Mouse (Mus musculus): Measurements from ENCODE around the gene Stx8. TPM values are rescaled to one million over a fixed set of nuclear protein-coding genes. Genes with fewer than 3 reads are reported as not detected.

Stx8 gene
- polyA plus RNA-seq, 1 experiment from 2014 or later, result 43.7 TPM

- WGBS, result 77% methylated on average over 3 of the region's 3 CpGs
- no peak overlapping the region for H3K4me3 ChIP-seq
- no peaks in the 10 kb centered on the region for H3K36me3 ChIP-seq
- H3K27me3 ChIP-seq (ENCODE audit: low read depth, poor library complexity, severe bottlenecking), result no peaks in the 10 kb centered on the region
- no peak overlapping the region for H3K27ac ChIP-seq
- peaks cover 3% of the 10 kb centered on the region; the same call in 1 of the 2 replicates for H3K4me1 ChIP-seq
- H3K9me3 ChIP-seq (replicated peaks), result no peaks in the 10 kb centered on the region
- no peak for DNase-seq (ENCODE audit: low spot score)
These were observed 17.8 kb upstream of the Stx8 start for GRCm38 (mm10) chr11:67948229-67948628.

- Histone ChIP-seq H3K27me3 (ENCODE audit: low read depth, poor library complexity, severe bottlenecking) (no peaks in the 10 kb centered on the region), H3K36me3 (no peaks in the 10 kb centered on the region), H3K27ac (no peak overlapping the region), H3K4me1 (peaks cover 3% of the 10 kb centered on the region; the same call in 1 of the 2 replicates), H3K9me3 (replicated peaks) (no peaks in the 10 kb centered on the region), H3K4me3 (no peak overlapping the region)
- WGBS, result 91% methylated on average over 9 of the region's 9 CpGs
- DNase-seq (ENCODE audit: low spot score), result no peak
These were observed 16.5 kb upstream of the Stx8 start for GRCm38 (mm10) chr11:67949475-67949874.

DNA sequence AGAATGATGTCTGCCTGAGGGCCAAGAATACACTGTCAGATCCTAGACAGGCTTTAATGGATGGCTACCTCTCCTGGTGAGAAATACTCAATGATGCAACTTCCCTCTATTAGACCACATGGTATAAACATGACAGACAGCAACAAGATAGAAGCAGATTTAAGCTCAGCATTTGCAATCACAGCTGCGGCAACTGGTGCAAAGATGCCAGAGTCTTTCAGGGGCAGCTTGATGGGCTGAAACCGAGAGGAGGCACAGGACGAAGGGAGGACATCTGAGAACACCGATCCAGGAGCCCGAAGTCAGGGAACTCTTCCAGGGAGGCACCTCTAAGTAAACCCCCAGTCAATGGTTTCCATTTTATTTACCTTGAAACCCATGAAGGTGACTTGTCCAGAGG is 12.4 kb upstream of the Stx8 start:
- Histone ChIP-seq H3K27me3 (ENCODE audit: low read depth, poor library complexity, severe bottlenecking) (no peaks in the 10 kb centered on the region), H3K27ac (no peak overlapping the region), H3K9me3 (replicated peaks) (no peaks in the 10 kb centered on the region), H3K4me1 (no peaks in the 10 kb centered on the region), H3K4me3 (no peak overlapping the region), H3K36me3 (no peaks in the 10 kb centered on the region)
- WGBS, result 84% methylated on average over 5 of the region's 5 CpGs
- DNase-seq (ENCODE audit: low spot score), result no peak

DNA sequence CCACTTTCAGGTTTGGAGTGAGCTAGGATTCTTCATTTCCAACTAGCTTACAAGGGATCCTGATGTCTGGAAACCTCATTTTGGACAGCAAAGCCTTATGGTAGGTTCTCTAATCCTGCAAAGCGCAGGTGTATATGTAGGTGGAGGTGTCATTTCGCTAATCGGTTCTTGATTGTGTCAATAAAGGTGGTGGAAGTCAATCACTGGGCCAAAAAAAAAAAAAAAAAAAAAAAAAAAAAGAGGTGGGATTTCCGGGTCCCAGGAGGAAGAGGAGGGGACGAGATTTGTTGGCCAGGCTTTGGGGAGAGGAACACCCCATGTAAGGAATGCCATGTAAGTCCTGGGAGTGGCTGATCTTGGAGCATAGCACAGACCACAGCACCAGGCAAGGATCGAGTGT is 11.6 kb upstream of the Stx8 start:
- no peak for DNase-seq (ENCODE audit: low spot score)
- no peaks in the 10 kb centered on the region for H3K36me3 ChIP-seq
- H3K27ac ChIP-seq, result no peak overlapping the region
- no peaks in the 10 kb centered on the region for H3K4me1 ChIP-seq
- no peak overlapping the region for H3K4me3 ChIP-seq
- WGBS, result 88% methylated on average over 6 of the region's 6 CpGs
- H3K9me3 ChIP-seq (replicated peaks), result no peaks in the 10 kb centered on the region
- H3K27me3 ChIP-seq (ENCODE audit: low read depth, poor library complexity, severe bottlenecking), result no peaks in the 10 kb centered on the region

DNA sequence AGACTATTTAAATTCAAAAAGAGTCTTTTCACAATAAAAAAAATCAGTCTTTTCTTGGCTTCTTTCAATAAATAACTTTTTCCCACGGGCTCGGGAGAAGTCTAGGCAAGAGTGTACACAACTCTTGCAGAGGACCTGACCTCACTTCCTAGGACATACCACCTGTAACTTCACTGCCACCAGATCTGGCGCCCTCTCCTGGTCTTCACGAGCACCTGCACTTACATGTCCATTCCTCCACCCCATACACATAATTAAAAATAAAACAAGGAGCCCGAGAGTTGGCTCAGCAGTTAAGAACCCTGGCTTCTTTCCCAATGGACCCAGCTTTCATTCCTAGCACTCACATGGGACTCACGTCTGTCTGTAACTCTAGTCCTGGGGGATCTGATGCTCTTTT is 1.9 kb upstream of the Stx8 start:
- WGBS, result 82% methylated on average over 6 of the region's 6 CpGs
- H3K9me3 ChIP-seq (replicated peaks), result no peaks in the 10 kb centered on the region
- no peak overlapping the region for H3K4me3 ChIP-seq
- no peaks in the 10 kb centered on the region for H3K36me3 ChIP-seq
- peaks cover 19% of the 10 kb centered on the region for H3K4me1 ChIP-seq
- no peak overlapping the region for H3K27ac ChIP-seq
- H3K27me3 ChIP-seq (ENCODE audit: low read depth, poor library complexity, severe bottlenecking), result no peaks in the 10 kb centered on the region
- no peak for DNase-seq (ENCODE audit: low spot score)

DNA sequence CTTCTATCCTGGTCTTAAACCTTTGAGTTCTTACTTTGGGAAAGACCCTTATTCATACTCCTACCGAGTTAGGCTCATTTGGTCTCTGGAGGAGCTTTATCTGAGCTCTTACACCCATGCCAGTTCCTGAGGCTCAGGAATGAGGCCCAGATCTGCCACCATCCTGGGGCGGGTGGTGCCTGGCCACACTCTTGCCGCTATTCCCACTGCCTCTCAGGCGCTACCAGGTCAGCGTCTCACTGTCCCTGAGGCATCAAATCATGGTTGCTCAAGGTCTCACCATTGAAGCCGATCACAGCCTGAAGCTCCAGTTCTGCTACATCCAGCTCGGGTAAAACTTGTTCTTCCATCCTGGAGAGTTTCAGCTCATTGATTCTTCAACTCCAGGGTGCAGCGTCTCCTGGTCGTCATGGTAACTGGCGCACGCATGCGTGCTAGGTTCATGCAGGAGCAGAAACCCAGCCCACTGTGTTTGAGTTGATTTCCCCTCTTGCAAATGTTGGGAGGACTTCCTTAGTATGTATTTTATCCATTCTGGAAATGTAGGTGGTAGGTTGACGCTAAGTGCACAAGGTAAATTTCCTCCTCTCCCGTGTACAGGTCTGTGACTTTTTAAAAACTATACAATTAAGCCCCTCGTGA is 630 bp upstream of the Stx8 start, which contains the start of gene Cfap52:
Gene Cfap52, minus strand, starts transcription at position 410 of the 642 bp plus-strand sequence.
- H3K27me3 ChIP-seq (ENCODE audit: low read depth, poor library complexity, severe bottlenecking), result no peaks in the 10 kb centered on the region
- H3K9me3 ChIP-seq (replicated peaks), result no peaks in the 10 kb centered on the region
- peak; percentile 88 for DNase-seq (ENCODE audit: low spot score)
- WGBS, result 9% methylated on average over 15 of the region's 15 CpGs
- H3K27ac ChIP-seq, result peak within 1 kb of the TSS; percentile 74
- peaks cover 19% of the 10 kb centered on the region for H3K4me1 ChIP-seq
- peak within 1 kb of the TSS; percentile 65 for H3K4me3 ChIP-seq
- 0 out of 2 replicates have a peak, but pooled peaks cover 3% of the 10 kb centered on the region for H3K36me3 ChIP-seq

DNA sequence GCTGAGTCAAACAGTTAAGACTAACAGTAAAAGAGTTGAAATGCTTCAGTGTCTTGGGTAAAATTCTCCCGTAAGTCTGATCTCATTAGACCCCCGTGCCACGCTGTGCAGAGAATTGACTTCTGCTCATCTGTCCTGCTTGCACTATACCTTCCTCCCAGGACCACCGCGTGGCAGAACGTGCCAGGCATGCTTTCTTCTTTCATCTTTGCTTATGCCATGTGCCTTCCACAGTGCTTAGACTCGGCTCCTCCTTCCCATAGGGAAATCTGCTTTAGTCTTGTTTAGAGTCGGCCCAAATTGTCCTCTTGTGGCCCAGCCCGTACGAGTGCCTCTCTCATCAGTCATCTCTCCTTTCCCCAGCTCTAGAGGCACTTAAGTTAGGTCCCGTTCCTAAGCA is 1.8 kb downstream of the Stx8 start:
- Histone ChIP-seq H3K27ac (no peak overlapping the region), H3K27me3 (ENCODE audit: low read depth, poor library complexity, severe bottlenecking) (no peaks in the 10 kb centered on the region), H3K4me3 (no peak overlapping the region), H3K4me1 (peaks cover 19% of the 10 kb centered on the region), H3K36me3 (0 out of 2 replicates have a peak, but pooled peaks cover 6% of the 10 kb centered on the region), H3K9me3 (replicated peaks) (no peaks in the 10 kb centered on the region)
- WGBS, result 83% methylated on average over 11 of the region's 11 CpGs
- DNase-seq (ENCODE audit: low spot score), result no peak

DNA sequence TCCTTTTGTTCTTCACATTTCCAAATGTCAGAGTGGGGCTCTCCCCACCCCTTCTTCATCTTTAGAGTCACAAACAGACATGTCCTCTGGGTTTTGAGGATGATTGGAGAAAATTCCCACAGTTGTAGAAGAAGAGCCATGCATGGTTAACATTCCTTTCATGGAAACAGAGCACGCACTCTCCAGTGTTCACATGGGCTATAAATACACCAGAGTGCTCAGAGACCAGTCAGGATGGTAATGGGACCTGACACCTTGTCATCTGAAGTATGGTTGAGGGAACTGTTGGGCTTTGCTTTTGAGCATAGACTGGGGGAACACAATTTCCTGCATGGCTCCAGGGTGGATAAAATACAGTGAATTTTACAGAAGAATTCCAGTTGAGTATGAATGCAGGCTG is 6.6 kb downstream of the Stx8 start:
- no peaks in the 10 kb centered on the region for H3K9me3 ChIP-seq (replicated peaks)
- no peaks in the 10 kb centered on the region for H3K27me3 ChIP-seq (ENCODE audit: low read depth, poor library complexity, severe bottlenecking)
- no peak overlapping the region for H3K27ac ChIP-seq
- DNase-seq (ENCODE audit: low spot score), result no peak
- H3K4me3 ChIP-seq, result no peak overlapping the region
- 91% methylated on average over 1 of the region's 1 CpGs for WGBS
- peaks cover 5% of the 10 kb centered on the region; the same call in 1 of the 2 replicates for H3K4me1 ChIP-seq
- peaks cover 15% of the 10 kb centered on the region for H3K36me3 ChIP-seq

DNA sequence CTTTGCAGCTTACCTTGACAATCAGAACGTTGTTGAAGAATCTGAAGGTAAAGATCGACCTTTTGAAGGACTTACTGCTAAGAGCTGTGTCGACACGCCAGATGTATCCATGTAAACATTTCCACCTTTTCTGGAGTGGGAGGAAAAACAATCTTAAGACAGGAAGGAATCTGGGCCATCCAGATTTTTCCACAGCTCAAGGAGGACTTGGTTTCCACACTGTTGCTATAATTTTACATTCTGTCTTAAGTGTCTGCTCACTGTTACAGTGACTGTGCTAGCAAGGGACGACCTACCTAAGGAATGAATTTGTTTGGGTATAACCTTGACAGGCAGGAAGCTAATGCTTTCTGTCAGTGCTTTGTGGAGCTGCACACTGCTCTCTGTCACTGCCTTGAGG is 7.2 kb downstream of the Stx8 start:
- DNase-seq (ENCODE audit: low spot score), result no peak
- Histone ChIP-seq H3K4me3 (no peak overlapping the region), H3K27me3 (ENCODE audit: low read depth, poor library complexity, severe bottlenecking) (no peaks in the 10 kb centered on the region), H3K9me3 (replicated peaks) (no peaks in the 10 kb centered on the region), H3K27ac (no peak overlapping the region), H3K4me1 (no peaks in the 10 kb centered on the region), H3K36me3 (peaks cover 15% of the 10 kb centered on the region)
- 89% methylated on average over 5 of the region's 5 CpGs for WGBS

GRCm38 (mm10) chr11:67975252-67975651 is 9.3 kb downstream of the Stx8 start:
- Histone ChIP-seq H3K4me1 (no peaks in the 10 kb centered on the region), H3K36me3 (peaks cover 12% of the 10 kb centered on the region), H3K27me3 (ENCODE audit: low read depth, poor library complexity, severe bottlenecking) (no peaks in the 10 kb centered on the region), H3K9me3 (replicated peaks) (no peaks in the 10 kb centered on the region), H3K4me3 (no peak overlapping the region), H3K27ac (no peak overlapping the region)
- 13% methylated on average over 2 of the region's 2 CpGs for WGBS
- peak; percentile 43 for DNase-seq (ENCODE audit: low spot score)

- no peak for DNase-seq (ENCODE audit: low spot score)
- H3K27ac ChIP-seq, result no peak overlapping the region
- no peaks in the 10 kb centered on the region for H3K27me3 ChIP-seq (ENCODE audit: low read depth, poor library complexity, severe bottlenecking)
- WGBS, result 90% methylated on average over 6 of the region's 6 CpGs
- no peaks in the 10 kb centered on the region for H3K9me3 ChIP-seq (replicated peaks)
- H3K4me1 ChIP-seq, result no peaks in the 10 kb centered on the region
- H3K36me3 ChIP-seq, result 0 out of 2 replicates have a peak, but pooled peaks cover 3% of the 10 kb centered on the region
- no peak overlapping the region for H3K4me3 ChIP-seq
These were observed 17.6 kb downstream of the Stx8 start for GRCm38 (mm10) chr11:67983564-67983963.

- Histone ChIP-seq H3K36me3 (0 out of 2 replicates have a peak, but pooled peaks cover 3% of the 10 kb centered on the region), H3K4me3 (no peak overlapping the region), H3K4me1 (no peaks in the 10 kb centered on the region), H3K27ac (no peak overlapping the region), H3K27me3 (ENCODE audit: low read depth, poor library complexity, severe bottlenecking) (no peaks in the 10 kb centered on the region), H3K9me3 (replicated peaks) (no peaks in the 10 kb centered on the region)
- DNase-seq (ENCODE audit: low spot score), result no peak
- 89% methylated on average over 4 of the region's 4 CpGs for WGBS
These were observed 25.2 kb downstream of the Stx8 start for GRCm38 (mm10) chr11:67991240-67991639.

GRCm38 (mm10) chr11:67995965-67996364 is 30.0 kb downstream of the Stx8 start:
- no peak overlapping the region for H3K27ac ChIP-seq
- no peaks in the 10 kb centered on the region for H3K36me3 ChIP-seq
- WGBS, result 85% methylated on average over 4 of the region's 4 CpGs
- H3K27me3 ChIP-seq (ENCODE audit: low read depth, poor library complexity, severe bottlenecking), result no peaks in the 10 kb centered on the region
- DNase-seq (ENCODE audit: low spot score), result no peak
- H3K4me1 ChIP-seq, result no peaks in the 10 kb centered on the region
- no peaks in the 10 kb centered on the region for H3K9me3 ChIP-seq (replicated peaks)
- H3K4me3 ChIP-seq, result no peak overlapping the region

DNA sequence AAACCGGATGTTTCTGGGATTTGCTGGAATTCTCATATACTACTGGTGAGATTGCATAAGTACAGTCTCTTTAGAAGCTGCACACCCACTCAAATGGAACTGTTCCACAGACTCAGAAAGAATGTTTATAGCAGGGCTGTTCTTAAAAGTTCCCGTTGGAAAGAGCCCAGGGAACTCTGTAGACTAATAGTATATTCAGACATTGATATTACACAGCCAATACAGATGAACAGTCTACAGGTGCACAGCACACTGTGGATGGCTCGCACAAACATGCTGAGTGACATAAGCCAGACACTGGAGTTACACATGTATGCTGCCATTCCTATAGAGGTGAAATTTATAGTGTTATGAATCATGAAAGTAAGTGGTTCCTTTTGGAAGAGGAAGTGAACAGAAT is 32.9 kb downstream of the Stx8 start:
- no peaks in the 10 kb centered on the region for H3K27me3 ChIP-seq (ENCODE audit: low read depth, poor library complexity, severe bottlenecking)
- H3K4me3 ChIP-seq, result no peak overlapping the region
- no peaks in the 10 kb centered on the region for H3K9me3 ChIP-seq (replicated peaks)
- no peak for DNase-seq (ENCODE audit: low spot score)
- H3K27ac ChIP-seq, result no peak overlapping the region
- H3K4me1 ChIP-seq, result no peaks in the 10 kb centered on the region
- no peaks in the 10 kb centered on the region for H3K36me3 ChIP-seq
- 93% methylated on average over 3 of the region's 3 CpGs for WGBS

All from limb, embryonic 10.5 days (tissue).